Mouse (Mus musculus) kidney, embryonic 16.5 days (tissue): ENCODE measurements at regions not wholly inside any gene's neighbourhood (a gene's known extent, or its start where the extent isn't known, plus 50 kb on each side); places are given as distances from the start of the nearest gene placed in this dataset.
"Not testable (repeated sequence)": the region's sequence is repeated elsewhere in the genome, so short reads cannot be mapped to it uniquely, and the experiment has no call there.

Experiments used
- ATAC-seq: fragments of 200-750 bp; cut with Nextera tagmentation; 2 replicates; pipeline ENCODE4 v1.8.0; 2017; ENCODE audit warnings: moderate TSS enrichment; ENCODE audit not compliant: low FRiP score, low TSS enrichment
- H3K27ac ChIP-seq: fragments of 300-500 bp; sonication (generic); 2 replicates; pipeline ENCODE4 v1.5.1; 2014; ENCODE audit warnings: low read length
- H3K27me3 ChIP-seq: fragments of 300-500 bp; sonication (generic); 2 replicates; pipeline ENCODE4 v1.6.1; 2014; ENCODE audit warnings: low read length, control low read depth, mixed read lengths; ENCODE audit not compliant: insufficient read depth
- H3K36me3 ChIP-seq: fragments of 300-500 bp; sonication (generic); 2 replicates; pipeline ENCODE4 v1.6.1; 2014; ENCODE audit warnings: low read length, control low read depth, mixed read lengths; ENCODE audit not compliant: insufficient read depth
- H3K4me1 ChIP-seq: fragments of 300-500 bp; sonication (generic); 2 replicates; pipeline ENCODE4 v1.6.1; 2014; ENCODE audit warnings: low read length, control low read depth, mixed read lengths; ENCODE audit not compliant: insufficient read depth
- H3K4me2 ChIP-seq: fragments of 300-500 bp; sonication (generic); replicated peaks from 2 replicates; pipeline ENCODE4 v1.6.1; 2014; ENCODE audit warnings: low read depth, low read length
- H3K4me3 ChIP-seq: fragments of 300-500 bp; sonication (generic); 2 replicates; pipeline ENCODE4 v1.5.1; 2014; ENCODE audit warnings: mild to moderate bottlenecking, low read length
- H3K9ac ChIP-seq: fragments of 300-500 bp; sonication (generic); replicated peaks from 2 replicates; pipeline ENCODE4 v1.6.1; 2014; ENCODE audit warnings: low read length
- H3K9me3 ChIP-seq: fragments of 300-500 bp; sonication (generic); 2 replicates; pipeline ENCODE4 v1.6.1; 2016; ENCODE audit warnings: low read length, control low read depth
- WGBS: fragments of 180-500 bp; shearing (Covaris S2); extraction: QIAGEN DNeasy Blood & Tissue Kit; methylation state at CpG from one replicate; pipeline ENCODE4 v1.1.7; 2014; 5-methylcytosine and 5-hydroxymethylcytosine counted together

DNA sequence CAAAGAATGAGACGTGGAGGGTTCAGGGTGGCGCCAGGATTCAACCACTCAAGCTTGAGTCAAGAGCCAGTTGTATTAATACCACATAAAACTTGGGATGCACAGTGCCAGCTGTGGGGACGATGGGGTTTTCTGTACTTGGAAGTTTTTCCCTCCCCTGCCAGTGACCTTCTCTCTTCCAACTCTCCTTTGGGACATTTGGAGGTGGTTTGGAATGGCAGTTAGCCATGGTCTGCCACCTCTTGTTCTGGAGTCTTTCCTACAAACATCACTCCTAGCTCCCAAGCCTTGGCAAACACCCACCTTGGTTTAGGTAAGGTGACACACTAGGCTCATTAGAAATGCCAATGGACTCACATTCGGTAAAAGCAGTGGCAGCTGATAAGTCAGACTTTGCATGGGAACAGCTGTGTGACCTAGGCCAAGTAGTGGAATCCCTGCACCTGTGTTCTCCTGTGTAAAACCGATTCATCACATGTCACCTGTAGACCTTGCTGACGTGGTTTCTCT lies 84.1 kb upstream of the Slc25a13 start:
- Histone ChIP-seq H3K4me2 (no peak overlapping the region), H3K36me3 (no peaks in the 10 kb centered on the region), H3K27ac (no peak overlapping the region), H3K9me3 (no peaks in the 10 kb centered on the region), H3K4me1 (peaks cover 3% of the 10 kb centered on the region; the same call in 1 of the 2 replicates), H3K9ac (no peak overlapping the region), H3K4me3 (no peak overlapping the region), H3K27me3 (no peaks in the 10 kb centered on the region)
- no peak for ATAC-seq
- 90% methylated on average over 6 of the region's 6 CpGs for WGBS

DNA sequence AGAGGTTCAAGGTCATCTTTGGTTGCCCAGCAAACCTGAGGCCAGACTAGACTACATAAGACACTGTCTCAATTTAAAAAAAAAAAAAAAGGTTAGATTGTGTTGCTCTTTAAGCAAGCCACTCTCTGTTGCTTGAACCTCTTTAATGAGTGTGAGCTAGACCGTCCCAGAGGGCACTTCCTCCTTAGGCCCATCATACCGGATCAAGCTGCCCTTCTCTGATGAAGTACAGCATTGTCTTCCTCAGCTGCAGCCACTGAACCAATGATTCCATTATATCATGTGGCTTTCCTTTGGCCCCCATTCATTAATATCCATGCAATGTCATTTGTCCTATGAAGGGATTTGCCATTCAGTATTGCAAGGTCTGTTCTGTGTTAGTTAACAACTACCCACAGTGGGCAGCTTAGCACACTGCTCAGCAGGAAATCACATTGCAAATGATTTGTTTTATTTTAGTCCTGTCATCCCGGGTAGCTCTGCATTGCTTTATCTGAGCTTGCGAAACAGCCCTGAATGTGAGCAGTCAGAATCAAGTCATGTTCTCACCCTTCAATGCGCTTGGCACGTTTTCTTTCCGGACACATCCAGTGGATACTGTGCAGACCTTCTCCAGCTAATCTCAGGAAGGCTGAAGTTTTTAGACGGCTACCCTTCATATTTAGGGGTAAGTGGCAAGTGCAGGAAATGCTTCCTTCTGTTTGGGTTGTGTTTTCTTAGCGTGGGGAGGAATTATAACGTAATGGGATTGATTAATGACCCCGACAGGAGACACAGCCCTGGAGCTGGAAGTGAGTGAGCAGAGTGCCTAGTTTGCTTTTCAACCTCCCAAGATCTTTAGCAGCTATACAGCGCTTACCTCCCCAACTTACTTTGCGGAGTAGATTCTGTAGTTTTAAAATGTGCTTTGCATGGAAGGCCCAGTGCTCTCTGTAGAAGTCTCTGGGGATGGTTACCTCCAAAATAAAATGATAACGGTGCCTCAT lies 82.2 kb upstream of the Slc25a13 start:
- WGBS = 42% methylated on average over 14 of the region's 14 CpGs
- no peaks in the 10 kb centered on the region for H3K36me3 ChIP-seq
- no peaks in the 10 kb centered on the region for H3K27me3 ChIP-seq
- H3K4me3 ChIP-seq = no peak overlapping the region
- no peak overlapping the region for H3K27ac ChIP-seq
- ATAC-seq = peak; percentile 35; the same call in 1 of the 2 replicates
- no peak overlapping the region for H3K9ac ChIP-seq
- no peak overlapping the region for H3K4me2 ChIP-seq
- H3K9me3 ChIP-seq = no peaks in the 10 kb centered on the region
- peaks cover 3% of the 10 kb centered on the region; the same call in 1 of the 2 replicates for H3K4me1 ChIP-seq

DNA sequence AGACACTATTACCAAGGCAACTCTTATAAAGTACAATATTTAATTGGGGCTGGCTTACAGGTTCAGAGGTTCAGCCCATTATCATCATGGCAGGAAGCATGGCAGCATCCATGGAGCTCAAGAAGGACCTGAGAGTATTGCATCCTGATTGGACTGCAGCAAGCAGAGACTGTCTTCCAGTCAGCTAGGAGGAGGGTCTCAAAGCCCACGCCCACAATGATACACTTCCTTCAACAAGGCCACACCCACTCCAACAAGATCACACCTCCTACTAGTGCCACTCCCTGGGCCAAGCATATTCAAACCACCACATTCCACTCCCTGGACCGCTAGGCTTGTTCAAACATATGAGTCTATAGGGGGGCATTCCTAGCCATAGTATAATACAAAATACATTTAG lies 78.6 kb upstream of the Slc25a13 start:
- H3K36me3 ChIP-seq, H3K9me3 ChIP-seq, H3K4me2 ChIP-seq, ATAC-seq, H3K9ac ChIP-seq, H3K4me3 ChIP-seq, H3K4me1 ChIP-seq, H3K27ac ChIP-seq, H3K27me3 ChIP-seq: not testable (repeated sequence)
- WGBS = 84% methylated on average over 2 of the region's 2 CpGs

DNA sequence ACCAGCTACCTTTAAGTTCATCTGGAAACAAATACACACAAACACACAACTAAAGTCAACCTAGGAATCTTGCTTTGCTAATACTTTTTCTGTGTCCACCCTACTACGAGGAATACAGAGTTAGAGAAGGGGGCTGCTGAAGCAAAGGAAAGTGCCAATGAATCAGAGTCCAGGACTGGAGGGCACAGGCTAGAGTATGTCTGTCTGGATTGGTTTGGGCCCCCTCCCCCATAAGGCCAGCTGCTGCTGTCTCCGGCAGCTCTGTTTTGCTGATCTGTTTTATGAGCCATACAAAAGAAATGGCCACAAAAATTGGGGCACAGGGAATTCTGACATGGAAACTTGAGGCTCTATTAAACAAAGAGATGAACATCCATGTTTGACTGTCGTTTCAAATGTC lies 74.8 kb upstream of the Slc25a13 start:
- no peaks in the 10 kb centered on the region for H3K4me1 ChIP-seq
- H3K27me3 ChIP-seq = no peaks in the 10 kb centered on the region
- no peaks in the 10 kb centered on the region for H3K36me3 ChIP-seq
- no peak overlapping the region for H3K27ac ChIP-seq
- ATAC-seq = peak; percentile 69; the same call in 1 of the 2 replicates
- WGBS = 26% methylated on average over 3 of the region's 3 CpGs
- no peaks in the 10 kb centered on the region for H3K9me3 ChIP-seq
- no peak overlapping the region for H3K9ac ChIP-seq
- H3K4me3 ChIP-seq = no peak overlapping the region
- no peak overlapping the region for H3K4me2 ChIP-seq

DNA sequence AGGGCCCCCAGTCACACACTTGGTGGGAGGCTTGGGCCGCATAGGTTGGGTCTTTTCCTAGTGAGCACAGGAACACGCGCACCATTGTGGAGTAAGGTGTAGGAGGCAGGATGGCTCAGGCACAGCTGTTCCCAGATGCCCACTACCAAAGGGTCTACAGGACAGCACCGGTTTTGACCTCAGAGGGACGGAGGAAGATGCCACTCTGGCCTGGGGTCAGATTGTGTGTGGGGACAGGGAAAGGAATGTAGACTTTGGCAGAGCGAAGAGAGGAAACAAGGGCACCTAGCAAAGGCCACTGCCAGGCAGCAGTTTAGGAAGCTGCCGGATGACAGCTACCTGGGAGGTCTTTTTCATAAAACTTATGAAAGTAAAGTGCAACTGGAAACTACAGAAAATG lies 73.5 kb upstream of the Slc25a13 start:
- H3K9ac ChIP-seq = no peak overlapping the region
- H3K9me3 ChIP-seq = no peaks in the 10 kb centered on the region
- ATAC-seq = peak; percentile 56; the same call in 1 of the 2 replicates
- H3K36me3 ChIP-seq = no peaks in the 10 kb centered on the region
- no peak overlapping the region for H3K4me3 ChIP-seq
- WGBS = 63% methylated on average over 7 of the region's 7 CpGs
- no peaks in the 10 kb centered on the region for H3K4me1 ChIP-seq
- no peaks in the 10 kb centered on the region for H3K27me3 ChIP-seq
- no peak overlapping the region for H3K4me2 ChIP-seq
- no peak overlapping the region for H3K27ac ChIP-seq

DNA sequence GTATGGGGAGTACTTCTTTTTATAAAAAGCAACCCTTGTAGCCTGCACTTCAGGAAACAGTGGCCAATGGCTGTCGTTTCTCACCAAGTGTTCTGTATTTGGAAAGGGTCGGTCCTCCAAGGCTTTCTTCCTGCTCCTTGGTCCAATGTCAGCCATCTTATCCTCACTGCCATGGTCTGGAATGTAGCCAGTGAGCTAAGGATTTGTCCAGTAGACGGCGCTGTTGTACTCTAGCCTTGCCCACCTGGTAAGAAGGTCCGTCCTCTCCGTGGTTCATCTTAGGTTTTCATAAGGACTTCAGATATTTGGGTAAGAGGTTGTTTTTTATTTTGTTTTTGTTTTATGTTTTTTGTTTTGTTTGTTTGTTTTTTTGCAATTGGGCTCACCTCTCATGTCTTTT lies 72.8 kb upstream of the Slc25a13 start:
- H3K4me3 ChIP-seq = no peak overlapping the region
- ATAC-seq = 0 out of 2 replicates have a peak, but pooled peaks have one; percentile 60
- H3K27ac ChIP-seq = no peak overlapping the region
- H3K4me1 ChIP-seq = no peaks in the 10 kb centered on the region
- no peaks in the 10 kb centered on the region for H3K36me3 ChIP-seq
- WGBS = 31% methylated on average over 6 of the region's 6 CpGs
- H3K9ac ChIP-seq = no peak overlapping the region
- no peaks in the 10 kb centered on the region for H3K9me3 ChIP-seq
- no peaks in the 10 kb centered on the region for H3K27me3 ChIP-seq
- H3K4me2 ChIP-seq = no peak overlapping the region

DNA sequence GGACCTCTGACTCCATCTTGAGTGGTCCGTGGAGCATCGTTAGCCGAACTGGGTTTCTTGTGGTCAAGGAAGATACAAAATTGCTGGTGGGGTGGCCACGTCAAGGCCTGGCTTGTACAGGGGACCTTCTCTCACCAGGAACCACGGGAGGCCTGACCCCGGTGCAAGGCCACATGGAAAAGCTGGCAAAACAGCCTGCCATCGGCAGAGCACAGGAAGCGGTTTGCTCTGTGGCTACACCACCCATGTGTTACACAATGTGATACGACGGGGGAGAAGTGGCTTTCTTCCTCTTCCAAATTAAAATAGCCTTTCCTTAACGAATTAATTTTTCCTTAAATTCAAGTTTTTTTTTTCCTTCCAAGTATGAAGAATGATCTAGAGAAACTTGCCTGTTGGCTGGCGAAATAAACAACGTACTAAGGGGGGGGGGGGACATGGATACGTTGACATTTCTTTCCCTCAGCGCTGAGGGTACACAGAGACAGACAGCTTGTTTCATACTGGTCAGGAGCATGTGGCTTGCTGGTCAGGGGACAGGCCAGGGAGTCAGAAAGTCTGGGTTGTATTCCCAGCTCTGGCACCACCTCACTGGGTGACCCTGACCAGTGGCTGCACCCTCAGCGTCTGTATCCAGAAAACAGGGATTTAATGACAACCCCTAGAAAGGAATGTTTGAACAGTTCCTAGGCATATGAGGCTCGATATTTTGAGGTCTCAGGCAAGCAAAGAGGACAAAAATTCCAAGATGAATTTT lies 64.0 kb upstream of the Slc25a13 start:
- no peak overlapping the region for H3K9ac ChIP-seq
- no peaks in the 10 kb centered on the region for H3K27me3 ChIP-seq
- no peaks in the 10 kb centered on the region for H3K4me1 ChIP-seq
- H3K9me3 ChIP-seq = 0 out of 2 replicates have a peak, but pooled peaks cover 2% of the 10 kb centered on the region
- H3K27ac ChIP-seq = no peak overlapping the region
- 89% methylated on average over 17 of the region's 17 CpGs for WGBS
- no peak overlapping the region for H3K4me3 ChIP-seq
- no peaks in the 10 kb centered on the region for H3K36me3 ChIP-seq
- ATAC-seq = no peak
- no peak overlapping the region for H3K4me2 ChIP-seq

DNA sequence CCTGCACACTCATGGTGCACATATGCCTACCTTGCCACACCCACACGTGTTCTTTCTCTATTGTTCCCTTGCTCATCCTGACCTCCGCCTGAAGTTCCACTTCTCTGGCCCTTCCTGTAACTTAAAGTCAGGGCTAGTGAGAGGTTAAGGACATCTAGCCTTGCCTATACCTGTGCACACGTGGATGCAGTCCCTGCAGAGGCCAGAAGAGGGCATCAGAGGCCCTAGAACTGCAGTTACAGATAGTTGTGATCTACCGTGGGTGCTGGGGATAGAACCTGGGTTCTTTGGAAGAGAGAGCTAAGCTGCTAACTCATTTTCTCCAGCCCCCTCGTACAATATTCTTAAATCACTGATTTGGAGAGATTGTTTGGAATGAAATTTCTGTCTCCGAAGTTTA lies 62.7 kb upstream of the Slc25a13 start:
- Histone ChIP-seq H3K9ac (no peak overlapping the region), H3K4me3 (no peak overlapping the region), H3K27me3 (no peaks in the 10 kb centered on the region), H3K36me3 (no peaks in the 10 kb centered on the region), H3K27ac (no peak overlapping the region), H3K4me1 (no peaks in the 10 kb centered on the region), H3K4me2 (no peak overlapping the region), H3K9me3 (0 out of 2 replicates have a peak, but pooled peaks cover 2% of the 10 kb centered on the region)
- ATAC-seq = no peak
- WGBS = 88% methylated on average over 6 of the region's 6 CpGs

DNA sequence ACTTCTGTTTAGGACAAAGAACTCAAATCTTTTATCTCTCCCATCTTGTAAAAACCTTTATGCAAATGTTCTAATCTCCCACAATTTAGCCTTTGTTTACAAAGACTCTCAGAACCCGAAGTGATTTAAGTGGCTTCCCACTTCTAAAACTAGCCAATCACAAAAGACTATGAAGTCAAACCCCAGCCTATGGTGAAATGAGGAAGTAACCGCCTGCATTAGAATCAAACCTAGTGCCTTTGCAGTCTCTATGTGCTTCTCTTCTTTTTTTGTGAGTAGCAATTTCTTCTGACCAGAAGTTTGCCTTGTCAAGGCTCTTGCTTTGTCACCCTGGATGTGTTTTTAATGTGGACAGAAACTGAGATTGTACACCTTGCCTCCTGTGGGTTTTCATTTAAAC lies 53.6 kb upstream of the Slc25a13 start:
- ATAC-seq = no peak
- WGBS = 44% methylated on average over 2 of the region's 2 CpGs
- no peak overlapping the region for H3K9ac ChIP-seq
- no peak overlapping the region for H3K4me2 ChIP-seq
- H3K4me1 ChIP-seq = no peaks in the 10 kb centered on the region
- H3K27ac ChIP-seq = no peak overlapping the region
- no peaks in the 10 kb centered on the region for H3K9me3 ChIP-seq
- no peaks in the 10 kb centered on the region for H3K27me3 ChIP-seq
- H3K4me3 ChIP-seq = no peak overlapping the region
- H3K36me3 ChIP-seq = no peaks in the 10 kb centered on the region
